Mouse (Mus musculus): ENCODE measurements around the gene Tmed8. TPM values are rescaled to one million over a fixed set of nuclear protein-coding genes. Genes with fewer than 3 reads are reported as not detected.
"Not testable (repeated sequence)": the region's sequence is repeated elsewhere in the genome, so short reads cannot be mapped to it uniquely, and the experiment has no call there.

The Tmed8 gene
- polyA plus RNA-seq, 1 experiment from 2014 or later, result 4.9 TPM

- ATAC-seq (replicated peaks; ENCODE audit: low FRiP score) (no peak), DNase-seq (ENCODE audit: low spot score) (no peak)
- no peak overlapping the region for H3K9ac ChIP-seq (ENCODE audit: low read length)
- 69% methylated on average over 2 of the region's 2 CpGs for WGBS
- H3K27me3 ChIP-seq (ENCODE audit: control insufficient read depth, insufficient read depth, low read length), result no peaks in the 10 kb centered on the region
- H3K27ac ChIP-seq (ENCODE audit: low read depth, low read length), result no peak overlapping the region
- H3K36me3 ChIP-seq (ENCODE audit: control insufficient read depth, insufficient read depth, low read length), result no peaks in the 10 kb centered on the region
- no peak overlapping the region for H3K4me3 ChIP-seq (ENCODE audit: low read depth, low read length)
- H3K4me2 ChIP-seq (ENCODE audit: low read depth, low read length, severe bottlenecking), result no peak overlapping the region
- H3K4me1 ChIP-seq (replicated peaks; ENCODE audit: control insufficient read depth, insufficient read depth, low read length), result no peaks in the 10 kb centered on the region
- no peaks in the 10 kb centered on the region for H3K9me3 ChIP-seq (ENCODE audit: control insufficient read depth, low read length)
Measured at GRCm38 (mm10) chr12:87216053-87216452, 15.8 kb upstream of the Tmed8 start.

GRCm38 (mm10) chr12:87212844-87213606, 12.8 kb upstream of the Tmed8 start:
- Histone ChIP-seq H3K4me1 (replicated peaks; ENCODE audit: control insufficient read depth, insufficient read depth, low read length) (no peaks in the 10 kb centered on the region), H3K4me3 (ENCODE audit: low read depth, low read length) (no peak overlapping the region), H3K27ac (ENCODE audit: low read depth, low read length) (no peak overlapping the region), H3K4me2 (ENCODE audit: low read depth, low read length, severe bottlenecking) (no peak overlapping the region), H3K9ac (ENCODE audit: low read length) (no peak overlapping the region), H3K9me3 (ENCODE audit: control insufficient read depth, low read length) (no peaks in the 10 kb centered on the region), H3K27me3 (ENCODE audit: control insufficient read depth, insufficient read depth, low read length) (no peaks in the 10 kb centered on the region), H3K36me3 (ENCODE audit: control insufficient read depth, insufficient read depth, low read length) (no peaks in the 10 kb centered on the region)
- DNase-seq (ENCODE audit: low spot score), result no peak
- ATAC-seq (replicated peaks; ENCODE audit: low FRiP score), result no peak
- WGBS, result 66% methylated on average over 2 of the region's 2 CpGs

- ATAC-seq (replicated peaks; ENCODE audit: low FRiP score); DNase-seq (ENCODE audit: low spot score): not testable (repeated sequence)
Measured at GRCm38 (mm10) chr12:87205789-87206188, 5.5 kb upstream of the Tmed8 start.

GRCm38 (mm10) chr12:87201694-87202093, 1.4 kb upstream of the Tmed8 start:
- H3K36me3 ChIP-seq (ENCODE audit: control insufficient read depth, insufficient read depth, low read length), result no peaks in the 10 kb centered on the region
- DNase-seq (ENCODE audit: low spot score), result no peak
- 70% methylated on average over 5 of the region's 5 CpGs for WGBS
- no peak overlapping the region for H3K4me3 ChIP-seq (ENCODE audit: low read depth, low read length)
- no peak overlapping the region for H3K4me2 ChIP-seq (ENCODE audit: low read depth, low read length, severe bottlenecking)
- ATAC-seq (replicated peaks; ENCODE audit: low FRiP score), result no peak
- H3K9me3 ChIP-seq (ENCODE audit: control insufficient read depth, low read length), result no peaks in the 10 kb centered on the region
- no peak overlapping the region for H3K27ac ChIP-seq (ENCODE audit: low read depth, low read length)
- H3K27me3 ChIP-seq (ENCODE audit: control insufficient read depth, insufficient read depth, low read length), result no peaks in the 10 kb centered on the region
- no peak overlapping the region for H3K9ac ChIP-seq (ENCODE audit: low read length)
- peaks cover 8% of the 10 kb centered on the region; the same call in 1 of the 2 replicates for H3K4me1 ChIP-seq (replicated peaks; ENCODE audit: control insufficient read depth, insufficient read depth, low read length)

More at GRCm38 (mm10) chr12:87205789-87206188, 5.5 kb upstream of the Tmed8 start:
- H3K4me2 ChIP-seq (ENCODE audit: low read depth, low read length, severe bottlenecking); H3K9me3 ChIP-seq (ENCODE audit: control insufficient read depth, low read length); H3K27ac ChIP-seq (ENCODE audit: low read depth, low read length); H3K27me3 ChIP-seq (ENCODE audit: control insufficient read depth, insufficient read depth, low read length); H3K9ac ChIP-seq (ENCODE audit: low read length); H3K4me1 ChIP-seq (replicated peaks; ENCODE audit: control insufficient read depth, insufficient read depth, low read length); H3K4me3 ChIP-seq (ENCODE audit: low read depth, low read length); H3K36me3 ChIP-seq (ENCODE audit: control insufficient read depth, insufficient read depth, low read length): not testable (repeated sequence)
- WGBS, result 92% methylated on average over 5 of the region's 5 CpGs

GRCm38 (mm10) chr12:87199206-87199972, 865 bp downstream of the Tmed8 start, which contains the start of gene Samd15:
Gene Samd15 (plus strand): TSS chr12:87199723.
- H3K27ac ChIP-seq (ENCODE audit: low read depth, low read length), result peak within 1 kb of the TSS; percentile 79
- H3K4me3 ChIP-seq (ENCODE audit: low read depth, low read length), result peak within 1 kb of the TSS; percentile 82
- peak within 1 kb of the TSS; percentile 90 for H3K4me2 ChIP-seq (ENCODE audit: low read depth, low read length, severe bottlenecking)
- ATAC-seq (replicated peaks; ENCODE audit: low FRiP score) (peak; percentile 59), DNase-seq (ENCODE audit: low spot score) (no peak)
- H3K9me3 ChIP-seq (ENCODE audit: control insufficient read depth, low read length), result no peaks in the 10 kb centered on the region
- peak within 1 kb of the TSS; percentile 85 for H3K9ac ChIP-seq (ENCODE audit: low read length)
- peaks cover 8% of the 10 kb centered on the region; the same call in 1 of the 2 replicates for H3K4me1 ChIP-seq (replicated peaks; ENCODE audit: control insufficient read depth, insufficient read depth, low read length)
- H3K27me3 ChIP-seq (ENCODE audit: control insufficient read depth, insufficient read depth, low read length), result no peaks in the 10 kb centered on the region
- no peaks in the 10 kb centered on the region for H3K36me3 ChIP-seq (ENCODE audit: control insufficient read depth, insufficient read depth, low read length)
- 1% methylated on average over 38 of the region's 38 CpGs for WGBS

GRCm38 (mm10) chr12:87198792-87199191, 1.5 kb downstream of the Tmed8 start:
- 61% methylated on average over 6 of the region's 6 CpGs for whole genome bisulfite sequencing
- Histone ChIP-seq H3K4me2 (ENCODE audit: low read depth, low read length, severe bottlenecking) (peak overlapping the region; percentile 90), H3K36me3 (ENCODE audit: control insufficient read depth, insufficient read depth, low read length) (no peaks in the 10 kb centered on the region), H3K27ac (ENCODE audit: low read depth, low read length) (no peak overlapping the region), H3K4me3 (ENCODE audit: low read depth, low read length) (peak overlapping the region; percentile 82), H3K9me3 (ENCODE audit: control insufficient read depth, low read length) (no peaks in the 10 kb centered on the region), H3K27me3 (ENCODE audit: control insufficient read depth, insufficient read depth, low read length) (no peaks in the 10 kb centered on the region), H3K4me1 (replicated peaks; ENCODE audit: control insufficient read depth, insufficient read depth, low read length) (peaks cover 8% of the 10 kb centered on the region; the same call in 1 of the 2 replicates), H3K9ac (ENCODE audit: low read length) (peak overlapping the region; percentile 85)
- DNase-seq (ENCODE audit: low spot score) (no peak), ATAC-seq (replicated peaks; ENCODE audit: low FRiP score) (no peak)

GRCm38 (mm10) chr12:87196310-87196709, 3.9 kb downstream of the Tmed8 start:
- H3K9ac ChIP-seq (ENCODE audit: low read length), result no peak overlapping the region
- H3K4me1 ChIP-seq (replicated peaks; ENCODE audit: control insufficient read depth, insufficient read depth, low read length), result peaks cover 8% of the 10 kb centered on the region; the same call in 1 of the 2 replicates
- H3K4me2 ChIP-seq (ENCODE audit: low read depth, low read length, severe bottlenecking), result no peak overlapping the region
- H3K36me3 ChIP-seq (ENCODE audit: control insufficient read depth, insufficient read depth, low read length), result no peaks in the 10 kb centered on the region
- H3K27me3 ChIP-seq (ENCODE audit: control insufficient read depth, insufficient read depth, low read length), result no peaks in the 10 kb centered on the region
- no peak overlapping the region for H3K4me3 ChIP-seq (ENCODE audit: low read depth, low read length)
- no peaks in the 10 kb centered on the region for H3K9me3 ChIP-seq (ENCODE audit: control insufficient read depth, low read length)
- ATAC-seq (replicated peaks; ENCODE audit: low FRiP score) (no peak), DNase-seq (ENCODE audit: low spot score) (no peak)
- no peak overlapping the region for H3K27ac ChIP-seq (ENCODE audit: low read depth, low read length)

- H3K9me3 ChIP-seq (ENCODE audit: control insufficient read depth, low read length), result no peaks in the 10 kb centered on the region
- DNase-seq (ENCODE audit: low spot score), result no peak
- no peaks in the 10 kb centered on the region for H3K27me3 ChIP-seq (ENCODE audit: control insufficient read depth, insufficient read depth, low read length)
- no peaks in the 10 kb centered on the region for H3K36me3 ChIP-seq (ENCODE audit: control insufficient read depth, insufficient read depth, low read length)
- no peak overlapping the region for H3K27ac ChIP-seq (ENCODE audit: low read depth, low read length)
- no peak overlapping the region for H3K4me3 ChIP-seq (ENCODE audit: low read depth, low read length)
- WGBS, result 79% methylated on average over 1 of the region's 1 CpGs
- no peak for ATAC-seq (replicated peaks; ENCODE audit: low FRiP score)
- peaks cover 8% of the 10 kb centered on the region; the same call in 1 of the 2 replicates for H3K4me1 ChIP-seq (replicated peaks; ENCODE audit: control insufficient read depth, insufficient read depth, low read length)
- H3K4me2 ChIP-seq (ENCODE audit: low read depth, low read length, severe bottlenecking), result no peak overlapping the region
- no peak overlapping the region for H3K9ac ChIP-seq (ENCODE audit: low read length)
Measured at GRCm38 (mm10) chr12:87195069-87195468, 5.2 kb downstream of the Tmed8 start.
